Mouse (Mus musculus): ENCODE data around the gene Dapk1. TPM values are rescaled to one million over a fixed set of nuclear protein-coding genes. Genes with fewer than 3 reads are reported as not detected.

Gene Dapk1
- polyA plus RNA-seq, 1 experiment = 21.5 TPM

DNA sequence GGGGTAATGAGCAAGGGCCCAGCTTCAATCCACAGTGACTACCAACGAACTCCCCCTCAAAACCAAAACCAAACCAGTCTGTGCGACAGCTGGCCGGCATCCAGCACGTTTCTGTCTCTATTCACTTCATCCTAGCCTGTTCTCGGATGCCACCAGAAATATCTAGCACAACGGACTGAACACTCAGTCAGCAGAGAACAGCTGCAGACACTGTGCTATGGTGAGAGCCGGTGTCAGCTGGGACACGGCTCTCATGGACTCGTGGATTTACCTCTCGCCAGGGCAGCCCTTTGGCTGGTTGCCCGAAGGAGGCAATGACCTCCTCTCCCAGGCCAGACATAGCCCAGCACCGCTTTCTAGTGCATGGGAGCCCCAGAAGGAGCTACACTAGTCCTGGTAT lies 85.2 kb downstream of the Dapk1 start:
- H3K4me1 ChIP-seq (ENCODE audit: control insufficient read depth, insufficient read depth, insufficient read length) = no peaks in the 10 kb centered on the region
- no peak overlapping the region for H3K4me3 ChIP-seq (ENCODE audit: extremely low read depth, insufficient read depth, insufficient read length)
- DNase-seq (ENCODE audit: low read depth in 1 of 2, low spot score in 2 of 2) = no peak
- WGBS = 78% methylated on average over 12 of the region's 12 CpGs
- H3K27ac ChIP-seq (ENCODE audit: insufficient read depth, low read length) = peak overlapping the region; percentile 11; the same call in 1 of the 2 replicates
- H3K36me3 ChIP-seq (ENCODE audit: control insufficient read depth, insufficient read depth, low read length) = no peaks in the 10 kb centered on the region
- no peaks in the 10 kb centered on the region for H3K27me3 ChIP-seq (ENCODE audit: control insufficient read depth, insufficient read depth, low read length)
- TF ChIP-seq POLR2A (IDR thresholded peaks at IDR 0.05; ENCODE audit: low read depth, low read length) (no peak), CTCF (IDR thresholded peaks at IDR 0.05; ENCODE audit: extremely low read depth, insufficient read depth, insufficient read length, insufficient replicate concordance) (no peak)

DNA sequence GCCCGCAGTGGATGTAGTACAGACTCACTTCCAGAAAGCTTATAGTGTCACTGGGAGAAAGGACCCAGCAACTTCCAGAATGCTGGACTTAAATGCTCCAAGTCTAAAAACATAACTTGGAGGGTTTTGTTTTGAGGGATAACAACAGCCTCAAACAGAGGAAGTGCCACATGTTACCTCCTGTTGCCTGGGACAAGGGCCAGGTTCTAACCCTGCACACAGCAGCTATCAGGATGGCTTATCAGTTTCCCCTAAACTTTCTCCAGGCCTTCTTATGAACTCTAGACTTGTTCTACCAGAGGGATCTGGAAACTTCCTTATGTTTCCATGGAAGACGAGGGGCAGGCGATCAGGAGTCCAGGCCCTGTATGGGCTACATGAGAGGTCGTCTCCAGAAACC lies 85.7 kb downstream of the Dapk1 start:
- Histone ChIP-seq H3K4me1 (ENCODE audit: control insufficient read depth, insufficient read depth, insufficient read length) (no peaks in the 10 kb centered on the region), H3K4me3 (ENCODE audit: extremely low read depth, insufficient read depth, insufficient read length) (no peak overlapping the region), H3K27ac (ENCODE audit: insufficient read depth, low read length) (0 out of 2 replicates have a peak overlapping the region, but pooled peaks have one; percentile 11), H3K27me3 (ENCODE audit: control insufficient read depth, insufficient read depth, low read length) (no peaks in the 10 kb centered on the region), H3K36me3 (ENCODE audit: control insufficient read depth, insufficient read depth, low read length) (no peaks in the 10 kb centered on the region)
- no peak for DNase-seq (ENCODE audit: low read depth in 1 of 2, low spot score in 2 of 2)
- TF ChIP-seq POLR2A (IDR thresholded peaks at IDR 0.05; ENCODE audit: low read depth, low read length) (no peak), CTCF (IDR thresholded peaks at IDR 0.05; ENCODE audit: extremely low read depth, insufficient read depth, insufficient read length, insufficient replicate concordance) (no peak)
- 96% methylated on average over 4 of the region's 4 CpGs for WGBS

DNA sequence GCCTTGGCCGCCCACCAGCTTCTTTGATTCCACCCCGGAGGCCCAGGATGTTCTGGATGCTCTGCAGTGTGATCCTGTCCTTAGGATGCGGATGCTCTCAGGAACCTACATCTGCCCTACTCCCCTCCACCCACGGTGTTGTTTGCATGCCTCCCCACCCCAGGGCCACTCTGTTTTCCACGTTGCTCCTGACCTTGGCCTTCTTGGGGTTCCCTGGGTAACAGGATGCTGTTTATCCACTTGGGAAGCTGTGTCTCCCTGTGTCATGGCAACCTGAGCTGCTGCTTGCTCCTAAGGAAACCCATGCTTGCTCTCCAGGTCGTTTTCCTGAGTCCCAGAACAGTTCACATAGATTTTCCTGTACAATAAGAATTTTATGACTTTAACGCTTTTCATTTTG lies 86.1 kb downstream of the Dapk1 start:
- no peak overlapping the region for H3K4me3 ChIP-seq (ENCODE audit: extremely low read depth, insufficient read depth, insufficient read length)
- H3K36me3 ChIP-seq (ENCODE audit: control insufficient read depth, insufficient read depth, low read length) = no peaks in the 10 kb centered on the region
- H3K27ac ChIP-seq (ENCODE audit: insufficient read depth, low read length) = no peak overlapping the region
- H3K4me1 ChIP-seq (ENCODE audit: control insufficient read depth, insufficient read depth, insufficient read length) = no peaks in the 10 kb centered on the region
- TF ChIP-seq POLR2A (IDR thresholded peaks at IDR 0.05; ENCODE audit: low read depth, low read length) (no peak), CTCF (IDR thresholded peaks at IDR 0.05; ENCODE audit: extremely low read depth, insufficient read depth, insufficient read length, insufficient replicate concordance) (no peak)
- DNase-seq (ENCODE audit: low read depth in 1 of 2, low spot score in 2 of 2) = no peak
- 85% methylated on average over 7 of the region's 7 CpGs for WGBS
- H3K27me3 ChIP-seq (ENCODE audit: control insufficient read depth, insufficient read depth, low read length) = no peaks in the 10 kb centered on the region

DNA sequence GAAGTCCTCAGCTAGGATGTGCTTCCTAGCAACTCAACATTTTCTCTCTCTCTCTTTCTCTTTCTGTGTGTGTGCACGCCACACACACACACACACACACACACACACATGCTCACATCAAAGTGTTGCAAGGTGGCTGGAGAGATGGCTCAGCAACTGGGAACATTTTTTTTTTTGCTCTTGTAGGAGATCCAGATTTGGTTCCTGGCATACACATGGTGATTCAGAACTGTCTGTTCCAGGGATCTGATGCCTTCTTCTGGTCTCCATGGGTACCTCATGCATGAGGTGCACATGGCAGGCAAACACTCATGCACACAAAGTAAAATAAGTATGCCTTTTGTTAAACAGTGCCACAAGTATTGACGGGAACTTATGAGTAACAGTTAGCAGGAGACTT lies 89.2 kb downstream of the Dapk1 start:
- Histone ChIP-seq H3K27ac (ENCODE audit: insufficient read depth, low read length) (no peak overlapping the region), H3K4me1 (ENCODE audit: control insufficient read depth, insufficient read depth, insufficient read length) (no peaks in the 10 kb centered on the region), H3K27me3 (ENCODE audit: control insufficient read depth, insufficient read depth, low read length) (no peaks in the 10 kb centered on the region), H3K4me3 (ENCODE audit: extremely low read depth, insufficient read depth, insufficient read length) (no peak overlapping the region), H3K36me3 (ENCODE audit: control insufficient read depth, insufficient read depth, low read length) (no peaks in the 10 kb centered on the region)
- WGBS = 87% methylated on average over 2 of the region's 2 CpGs
- no peak for DNase-seq (ENCODE audit: low read depth in 1 of 2, low spot score in 2 of 2)
- TF ChIP-seq POLR2A (IDR thresholded peaks at IDR 0.05; ENCODE audit: low read depth, low read length) (no peak), CTCF (IDR thresholded peaks at IDR 0.05; ENCODE audit: extremely low read depth, insufficient read depth, insufficient read length, insufficient replicate concordance) (no peak)

DNA sequence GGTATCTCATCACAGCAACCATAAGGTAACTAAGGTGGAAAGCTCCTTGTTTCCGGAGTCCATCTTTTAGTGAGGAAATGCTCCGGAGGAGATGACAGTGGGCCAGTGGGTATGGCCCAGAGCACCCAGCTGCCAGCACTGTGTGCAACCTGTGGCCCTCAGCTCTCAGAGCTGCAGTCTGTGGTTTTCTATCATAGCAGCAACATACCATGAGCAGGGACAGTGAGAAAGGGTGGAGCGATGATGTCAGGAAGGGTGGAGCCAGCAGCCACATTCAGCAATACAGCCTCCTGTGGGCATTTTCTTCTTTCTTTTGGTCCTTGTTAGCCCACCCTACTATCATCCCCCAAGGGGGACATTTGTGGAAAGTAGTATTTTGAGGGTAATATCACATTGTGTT lies 90.2 kb downstream of the Dapk1 start:
- no peaks in the 10 kb centered on the region for H3K36me3 ChIP-seq (ENCODE audit: control insufficient read depth, insufficient read depth, low read length)
- H3K4me3 ChIP-seq (ENCODE audit: extremely low read depth, insufficient read depth, insufficient read length) = no peak overlapping the region
- DNase-seq (ENCODE audit: low read depth in 1 of 2, low spot score in 2 of 2) = no peak
- WGBS = 93% methylated on average over 3 of the region's 3 CpGs
- H3K27ac ChIP-seq (ENCODE audit: insufficient read depth, low read length) = no peak overlapping the region
- no peaks in the 10 kb centered on the region for H3K27me3 ChIP-seq (ENCODE audit: control insufficient read depth, insufficient read depth, low read length)
- no peaks in the 10 kb centered on the region for H3K4me1 ChIP-seq (ENCODE audit: control insufficient read depth, insufficient read depth, insufficient read length)
- TF ChIP-seq CTCF (IDR thresholded peaks at IDR 0.05; ENCODE audit: extremely low read depth, insufficient read depth, insufficient read length, insufficient replicate concordance) (no peak), POLR2A (IDR thresholded peaks at IDR 0.05; ENCODE audit: low read depth, low read length) (no peak)

DNA sequence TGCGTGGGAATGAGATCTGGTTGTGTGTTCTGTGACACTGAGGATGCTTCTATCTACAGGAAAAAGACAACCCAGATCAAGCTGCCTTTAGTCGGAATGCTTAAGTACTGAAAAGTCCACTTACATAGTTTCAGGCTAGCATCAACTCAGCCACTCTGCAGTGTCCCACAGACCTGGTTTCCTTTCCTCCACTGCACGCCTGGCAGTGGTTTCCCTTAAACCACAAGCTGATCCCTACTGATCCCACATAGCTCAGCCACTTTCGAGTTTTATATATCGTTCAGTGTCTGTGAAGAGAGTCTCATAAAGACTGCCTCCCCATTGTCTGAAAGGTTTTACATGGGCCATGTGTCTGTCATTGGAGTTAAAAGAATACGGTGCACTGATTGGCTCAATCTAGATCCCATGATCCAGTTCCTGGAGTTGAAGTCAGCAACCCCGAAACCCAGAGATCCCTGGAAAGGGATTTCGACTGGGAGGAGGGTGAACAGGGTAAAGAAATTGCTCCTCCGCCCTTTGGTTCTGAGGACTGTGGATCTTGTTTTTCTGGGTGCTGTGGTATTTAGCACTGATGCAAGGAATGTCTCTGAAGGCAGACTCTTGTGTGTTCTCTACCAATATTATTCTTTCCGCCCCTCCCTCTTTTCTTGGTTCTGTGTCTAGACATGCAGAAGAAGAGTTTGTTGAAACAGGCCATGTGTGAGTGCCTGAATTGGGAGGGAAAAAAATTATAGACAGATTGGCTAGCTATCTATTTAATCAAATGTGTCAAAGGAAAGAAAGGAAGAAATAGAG lies 93.6 kb downstream of the Dapk1 start:
- Histone ChIP-seq H3K36me3 (ENCODE audit: control insufficient read depth, insufficient read depth, low read length) (no peaks in the 10 kb centered on the region), H3K4me1 (ENCODE audit: control insufficient read depth, insufficient read depth, insufficient read length) (no peaks in the 10 kb centered on the region), H3K27me3 (ENCODE audit: control insufficient read depth, insufficient read depth, low read length) (no peaks in the 10 kb centered on the region), H3K4me3 (ENCODE audit: extremely low read depth, insufficient read depth, insufficient read length) (no peak overlapping the region), H3K27ac (ENCODE audit: insufficient read depth, low read length) (no peak overlapping the region)
- no peak for DNase-seq (ENCODE audit: low read depth in 1 of 2, low spot score in 2 of 2)
- TF ChIP-seq CTCF (IDR thresholded peaks at IDR 0.05; ENCODE audit: extremely low read depth, insufficient read depth, insufficient read length, insufficient replicate concordance) (no peak), POLR2A (IDR thresholded peaks at IDR 0.05; ENCODE audit: low read depth, low read length) (no peak)
- WGBS = 58% methylated on average over 10 of the region's 10 CpGs

DNA sequence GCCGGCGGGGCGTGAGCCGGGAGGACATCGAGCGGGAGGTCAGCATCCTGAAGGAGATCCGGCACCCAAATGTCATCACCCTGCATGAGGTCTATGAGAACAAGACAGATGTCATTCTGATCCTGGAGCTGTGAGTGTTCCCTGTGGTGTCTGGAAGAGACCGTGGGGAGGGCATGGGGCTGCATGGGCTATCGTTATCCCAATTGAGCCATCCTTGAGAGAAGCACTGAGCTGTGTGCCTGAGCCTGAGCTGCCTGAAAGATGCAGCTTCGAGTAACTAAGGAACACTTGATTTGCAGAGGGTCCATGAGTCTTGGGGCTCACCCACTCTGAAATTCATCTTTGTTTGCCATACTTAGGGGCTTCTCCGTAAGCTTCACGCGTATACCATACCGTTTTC lies 94.6 kb downstream of the Dapk1 start:
- TF ChIP-seq POLR2A (IDR thresholded peaks at IDR 0.05; ENCODE audit: low read depth, low read length) = no peak
- Histone ChIP-seq H3K4me3 (ENCODE audit: extremely low read depth, insufficient read depth, insufficient read length) (no peak overlapping the region), H3K27me3 (ENCODE audit: control insufficient read depth, insufficient read depth, low read length) (no peaks in the 10 kb centered on the region), H3K27ac (ENCODE audit: insufficient read depth, low read length) (no peak overlapping the region), H3K36me3 (ENCODE audit: control insufficient read depth, insufficient read depth, low read length) (no peaks in the 10 kb centered on the region), H3K4me1 (ENCODE audit: control insufficient read depth, insufficient read depth, insufficient read length) (no peaks in the 10 kb centered on the region)
- no peak for DNase-seq (ENCODE audit: low read depth in 1 of 2, low spot score in 2 of 2)
- WGBS = 92% methylated on average over 14 of the region's 14 CpGs

All from spleen, adult 2 months (tissue).